Mouse (Mus musculus): Measurements from ENCODE around the gene Sptan1. TPM values are rescaled to one million over a fixed set of nuclear protein-coding genes. Genes with fewer than 3 reads are reported as not detected.

Gene Sptan1
- polyA plus RNA-seq, 1 experiment, result 117 TPM

DNA sequence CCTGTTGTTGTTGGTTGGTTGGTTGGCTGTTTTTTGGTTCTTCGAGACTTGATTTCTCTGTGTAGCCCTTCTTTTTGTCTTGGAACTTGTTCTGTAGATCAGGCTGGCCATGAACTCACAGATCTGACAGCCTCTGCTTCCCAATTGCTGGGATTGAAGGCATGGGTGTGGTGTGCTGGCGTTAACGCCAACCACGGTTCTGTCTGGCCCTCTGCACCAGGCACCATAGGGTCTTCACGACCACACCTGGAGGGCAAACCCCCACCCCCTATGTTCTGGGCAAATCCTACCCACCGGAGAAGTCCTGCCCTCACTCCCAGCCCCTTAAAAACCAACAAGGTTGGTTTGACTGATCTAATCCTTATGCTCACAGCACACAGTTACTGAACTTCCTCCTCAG is 111.6 kb downstream of the Sptan1 start:
- peaks cover 15% of the 10 kb centered on the region for H3K4me1 ChIP-seq (ENCODE audit: control insufficient read depth, insufficient read depth, low read length)
- H3K36me3 ChIP-seq (ENCODE audit: control insufficient read depth, insufficient read depth, low read length), result no peaks in the 10 kb centered on the region
- peak overlapping the region; percentile 69 for H3K4me3 ChIP-seq (ENCODE audit: control insufficient read depth, low read depth, low read length)
- H3K27ac ChIP-seq (ENCODE audit: control insufficient read depth, insufficient read depth, low read depth, low read length), result peak overlapping the region; percentile 70
- H3K27me3 ChIP-seq (ENCODE audit: control insufficient read depth, insufficient read depth, low read length), result no peaks in the 10 kb centered on the region
- TF ChIP-seq POLR2A (IDR thresholded peaks at IDR 0.05; ENCODE audit: control insufficient read depth, low read depth, low read length) (no peak), CTCF (IDR thresholded peaks at IDR 0.05; ENCODE audit: control insufficient read depth, insufficient read depth, insufficient replicate concordance, low read depth, low read length) (no peak)

DNA sequence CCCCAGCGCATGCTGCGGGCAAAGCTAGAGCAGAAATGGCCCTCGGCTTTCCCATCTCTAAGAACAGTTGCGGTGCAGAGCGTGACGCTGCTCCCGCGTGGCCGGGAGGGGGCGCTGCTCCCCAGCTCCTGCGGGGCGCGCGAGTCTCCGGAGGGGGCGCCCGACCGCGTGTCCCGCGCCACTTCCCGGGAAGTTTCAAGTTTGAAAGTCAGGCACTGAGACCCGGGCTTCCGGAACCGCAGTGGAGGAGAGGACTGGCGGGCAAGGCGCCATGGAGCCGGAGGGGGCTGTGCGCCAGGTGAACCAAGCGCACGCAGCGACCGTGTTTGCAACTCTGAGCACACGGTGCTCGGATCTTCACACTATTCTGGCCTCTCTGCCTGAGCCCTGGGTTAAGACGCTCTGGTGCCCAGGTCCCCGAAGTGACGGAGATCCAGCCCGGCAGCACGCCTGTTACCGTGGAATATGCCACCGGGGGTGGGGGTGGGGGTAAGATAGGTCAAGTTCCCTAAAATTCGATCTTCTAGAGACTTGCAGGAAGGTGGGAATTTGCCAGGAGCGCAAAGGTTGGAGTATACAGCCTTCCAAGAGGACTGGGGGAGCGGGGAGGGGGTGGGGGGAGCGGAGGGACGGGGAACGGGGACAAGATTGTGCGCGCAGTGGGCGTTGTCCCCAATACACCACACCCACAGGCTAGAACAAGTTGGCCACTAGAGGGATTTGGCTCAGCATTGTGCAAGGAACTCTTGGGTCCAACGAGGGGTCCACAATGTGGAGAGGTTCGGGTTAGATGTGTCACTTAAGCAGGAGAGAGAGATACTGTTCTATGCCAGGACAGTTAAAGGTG is 112.4 kb downstream of the Sptan1 start, which contains the start of gene Pkn3:
Gene Pkn3 (plus strand): TSS at position 183 of the 847 bp plus-strand sequence.
- no peak for TF ChIP-seq POLR2A (IDR thresholded peaks at IDR 0.05; ENCODE audit: control insufficient read depth, low read depth, low read length)
- peak; percentile 96 for TF ChIP-seq CTCF (IDR thresholded peaks at IDR 0.05; ENCODE audit: control insufficient read depth, insufficient read depth, insufficient replicate concordance, low read depth, low read length)
- no peaks in the 10 kb centered on the region for H3K27me3 ChIP-seq (ENCODE audit: control insufficient read depth, insufficient read depth, low read length)
- H3K4me3 ChIP-seq (ENCODE audit: control insufficient read depth, low read depth, low read length), result peak within 1 kb of the TSS; percentile 69
- H3K36me3 ChIP-seq (ENCODE audit: control insufficient read depth, insufficient read depth, low read length), result no peaks in the 10 kb centered on the region
- peak within 1 kb of the TSS; percentile 70 for H3K27ac ChIP-seq (ENCODE audit: control insufficient read depth, insufficient read depth, low read depth, low read length)
- H3K4me1 ChIP-seq (ENCODE audit: control insufficient read depth, insufficient read depth, low read length), result peaks cover 15% of the 10 kb centered on the region

DNA sequence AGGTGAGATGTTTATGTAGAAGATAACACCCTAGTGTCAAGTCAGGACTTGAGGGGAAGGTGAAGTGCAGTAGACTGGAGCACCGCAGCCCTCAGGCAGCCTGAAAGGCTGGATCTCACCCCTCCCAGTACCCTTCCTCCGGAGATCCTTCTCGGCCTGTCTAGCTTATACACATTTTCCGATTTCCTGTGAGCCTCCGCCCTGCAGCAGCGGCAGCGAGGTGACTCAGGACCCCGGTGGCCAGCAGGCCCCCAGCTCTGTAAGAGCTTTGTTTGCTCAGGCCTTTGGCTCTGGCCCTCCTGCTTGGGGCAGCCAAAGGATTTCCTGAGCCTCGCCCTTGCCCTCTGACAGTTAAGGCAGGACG is 113.0 kb downstream of the Sptan1 start:
- H3K4me3 ChIP-seq (ENCODE audit: control insufficient read depth, low read depth, low read length), result no peak overlapping the region
- H3K27me3 ChIP-seq (ENCODE audit: control insufficient read depth, insufficient read depth, low read length), result no peaks in the 10 kb centered on the region
- H3K4me1 ChIP-seq (ENCODE audit: control insufficient read depth, insufficient read depth, low read length), result peaks cover 15% of the 10 kb centered on the region
- TF ChIP-seq POLR2A (IDR thresholded peaks at IDR 0.05; ENCODE audit: control insufficient read depth, low read depth, low read length) (no peak), CTCF (IDR thresholded peaks at IDR 0.05; ENCODE audit: control insufficient read depth, insufficient read depth, insufficient replicate concordance, low read depth, low read length) (no peak)
- peak overlapping the region; percentile 68 for H3K27ac ChIP-seq (ENCODE audit: control insufficient read depth, insufficient read depth, low read depth, low read length)
- H3K36me3 ChIP-seq (ENCODE audit: control insufficient read depth, insufficient read depth, low read length), result no peaks in the 10 kb centered on the region

DNA sequence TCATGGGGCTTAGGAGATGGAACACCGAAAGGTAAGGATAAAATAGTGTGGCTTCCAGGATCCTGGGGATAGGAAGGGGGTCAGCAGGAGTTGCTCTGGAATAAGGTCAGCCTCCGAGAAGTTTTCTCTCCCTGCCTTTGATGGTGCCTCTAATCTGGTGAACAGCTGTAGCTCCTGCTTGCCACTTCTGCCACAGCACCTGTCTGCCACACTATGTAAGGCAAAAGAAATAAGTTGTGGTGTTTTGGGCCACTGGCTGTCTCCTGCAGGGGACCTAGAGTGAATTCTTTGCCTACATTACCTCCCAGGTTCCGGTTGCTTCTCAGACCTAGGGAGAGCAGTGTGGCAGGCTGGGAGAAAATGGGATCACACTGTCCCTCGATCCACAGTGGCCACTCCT is 113.4 kb downstream of the Sptan1 start:
- Histone ChIP-seq H3K36me3 (ENCODE audit: control insufficient read depth, insufficient read depth, low read length) (no peaks in the 10 kb centered on the region), H3K4me1 (ENCODE audit: control insufficient read depth, insufficient read depth, low read length) (peaks cover 15% of the 10 kb centered on the region), H3K4me3 (ENCODE audit: control insufficient read depth, low read depth, low read length) (no peak overlapping the region), H3K27ac (ENCODE audit: control insufficient read depth, insufficient read depth, low read depth, low read length) (peak overlapping the region; percentile 68; the same call in 1 of the 2 replicates), H3K27me3 (ENCODE audit: control insufficient read depth, insufficient read depth, low read length) (no peaks in the 10 kb centered on the region)
- TF ChIP-seq POLR2A (IDR thresholded peaks at IDR 0.05; ENCODE audit: control insufficient read depth, low read depth, low read length) (no peak), CTCF (IDR thresholded peaks at IDR 0.05; ENCODE audit: control insufficient read depth, insufficient read depth, insufficient replicate concordance, low read depth, low read length) (no peak)

DNA sequence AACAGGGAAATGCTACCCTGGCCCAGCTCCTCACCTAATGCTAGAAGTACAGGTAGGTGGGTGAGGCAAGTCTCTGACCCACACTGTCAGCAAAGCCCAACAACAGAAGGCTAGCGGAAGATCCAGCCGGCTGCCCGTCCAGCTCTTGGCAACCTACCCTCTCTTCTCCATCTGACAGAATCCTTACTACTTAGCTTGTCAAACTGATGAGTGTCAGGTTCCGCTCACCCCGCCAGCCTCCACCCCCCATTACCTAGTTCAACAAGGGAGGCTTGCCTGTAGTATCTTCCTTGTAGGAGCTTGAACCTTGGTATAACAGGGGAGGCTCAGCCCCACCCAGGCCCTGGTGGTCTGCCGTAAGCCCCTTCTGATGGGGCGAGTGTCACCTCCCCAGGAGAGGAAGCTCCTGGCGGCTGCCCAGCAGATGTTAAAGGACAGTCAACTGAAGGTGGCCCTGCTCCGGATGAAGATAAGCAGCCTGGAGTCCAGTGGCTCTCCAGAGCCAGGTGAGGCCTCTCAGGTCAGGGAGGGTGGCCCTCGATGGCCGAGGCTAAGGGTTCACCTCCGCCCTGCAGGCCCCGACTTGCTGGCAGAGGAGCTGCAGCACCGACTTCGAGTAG is 114.9 kb downstream of the Sptan1 start:
- no peaks in the 10 kb centered on the region for H3K36me3 ChIP-seq (ENCODE audit: control insufficient read depth, insufficient read depth, low read length)
- H3K27me3 ChIP-seq (ENCODE audit: control insufficient read depth, insufficient read depth, low read length), result no peaks in the 10 kb centered on the region
- peak overlapping the region; percentile 43; the same call in 1 of the 2 replicates for H3K27ac ChIP-seq (ENCODE audit: control insufficient read depth, insufficient read depth, low read depth, low read length)
- no peak overlapping the region for H3K4me3 ChIP-seq (ENCODE audit: control insufficient read depth, low read depth, low read length)
- TF ChIP-seq CTCF (IDR thresholded peaks at IDR 0.05; ENCODE audit: control insufficient read depth, insufficient read depth, insufficient replicate concordance, low read depth, low read length) (no peak), POLR2A (IDR thresholded peaks at IDR 0.05; ENCODE audit: control insufficient read depth, low read depth, low read length) (no peak)
- peaks cover 21% of the 10 kb centered on the region for H3K4me1 ChIP-seq (ENCODE audit: control insufficient read depth, insufficient read depth, low read length)

Other genes starting within 250 kb of the Sptan1 start
- 0.28 and 0.47 TPM in 2 replicates for gene Gm13420, start 213.9 kb upstream of the Sptan1 start, polyA plus RNA-seq (2012; rRNA removed)
- 130 and 146 TPM in 2 replicates for gene Gm13547, start 206.2 kb upstream of the Sptan1 start, polyA plus RNA-seq (2012; rRNA removed)
- gene Coq4, start 178.1 kb upstream of the Sptan1 start, polyA plus RNA-seq (2012; rRNA removed), result 125 and 134 TPM in 2 replicates
- 12.4 and 16.8 TPM in 2 replicates for gene Trub2, start 177.1 kb upstream of the Sptan1 start, polyA plus RNA-seq (2012; rRNA removed)
- 4.1 and 5.5 TPM in 2 replicates for gene Slc27a4, start 162.9 kb upstream of the Sptan1 start, polyA plus RNA-seq (2012; rRNA removed)
- 22.7 and 25.1 TPM in 2 replicates for gene Urm1, start 145.5 kb upstream of the Sptan1 start, polyA plus RNA-seq (2012; rRNA removed)
- 8.9 and 10.1 TPM in 2 replicates for gene Cercam, start 96.4 kb upstream of the Sptan1 start, polyA plus RNA-seq (2012; rRNA removed)
- 1,873 and 2,193 TPM in 2 replicates for gene Odf2, start 76.3 kb upstream of the Sptan1 start, polyA plus RNA-seq (2012; rRNA removed)
- gene Gle1, start 30.1 kb upstream of the Sptan1 start, polyA plus RNA-seq (2012; rRNA removed), result 31.4 and 36.0 TPM in 2 replicates
- gene Wdr34, start 83.3 kb downstream of the Sptan1 start, polyA plus RNA-seq (2012; rRNA removed), result 77.0 and 84.3 TPM in 2 replicates
- 32.7 and 38.9 TPM in 2 replicates for gene Set, start 91.8 kb downstream of the Sptan1 start, polyA plus RNA-seq (2012; rRNA removed)
- 5.8 and 6.0 TPM in 2 replicates for gene Pkn3, start 112.1 kb downstream of the Sptan1 start, polyA plus RNA-seq (2012; rRNA removed)
- 156 and 170 TPM in 2 replicates for gene Zdhhc12, start 128.1 kb downstream of the Sptan1 start, polyA plus RNA-seq (2012; rRNA removed)
- 62.3 and 62.4 TPM in 2 replicates for gene Zer1, start 159.0 kb downstream of the Sptan1 start, polyA plus RNA-seq (2012; rRNA removed)
- gene Tbc1d13, start 168.2 kb downstream of the Sptan1 start, polyA plus RNA-seq (2012; rRNA removed), result 24.4 and 26.2 TPM in 2 replicates
- gene Endog, start 205.9 kb downstream of the Sptan1 start, polyA plus RNA-seq (2012; rRNA removed), result 2.4 and 2.9 TPM in 2 replicates
- 149 and 160 TPM in 2 replicates for gene Spout1, start 212.9 kb downstream of the Sptan1 start, polyA plus RNA-seq (2012; rRNA removed)
- 16.0 and 16.4 TPM in 2 replicates for gene Kyat1, start 240.3 kb downstream of the Sptan1 start, polyA plus RNA-seq (2012; rRNA removed)